Mouse (Mus musculus): Measurements from ENCODE around the gene Ttc8. TPM values are rescaled to one million over a fixed set of nuclear protein-coding genes. Genes with fewer than 3 reads are reported as not detected.

Ttc8 gene
- polyA plus RNA-seq, 1 experiment from 2014 or later = 10.8 TPM

GRCm38 (mm10) chr12:98998662-98999428 lies 78.5 kb downstream of the Ttc8 start:
- Histone ChIP-seq H3K27me3 (replicated peaks; ENCODE audit: control insufficient read depth, insufficient read depth, low read length) (no peaks in the 10 kb centered on the region), H3K9ac (ENCODE audit: low read depth, low read length) (no peak overlapping the region), H3K27ac (ENCODE audit: low read depth, low read length) (no peak overlapping the region), H3K9me3 (ENCODE audit: control insufficient read depth, low read length) (no peaks in the 10 kb centered on the region), H3K36me3 (ENCODE audit: control insufficient read depth, insufficient read depth, low read length) (no peaks in the 10 kb centered on the region), H3K4me2 (no peak overlapping the region), H3K4me3 (ENCODE audit: low read depth, low read length) (no peak overlapping the region), H3K4me1 (replicated peaks; ENCODE audit: control insufficient read depth, insufficient read depth, low read length) (no peaks in the 10 kb centered on the region; the same call in 1 of the 2 replicates)
- DNase-seq (ENCODE audit: low spot score) = no peak
- ATAC-seq (replicated peaks; ENCODE audit: low FRiP score) = no peak
- WGBS = 52% methylated on average over 10 of the region's 10 CpGs

GRCm38 (mm10) chr12:99000310-99000709 lies 79.9 kb downstream of the Ttc8 start:
- WGBS = 70% methylated on average over 2 of the region's 2 CpGs
- no peak for ATAC-seq (replicated peaks; ENCODE audit: low FRiP score)

DNA sequence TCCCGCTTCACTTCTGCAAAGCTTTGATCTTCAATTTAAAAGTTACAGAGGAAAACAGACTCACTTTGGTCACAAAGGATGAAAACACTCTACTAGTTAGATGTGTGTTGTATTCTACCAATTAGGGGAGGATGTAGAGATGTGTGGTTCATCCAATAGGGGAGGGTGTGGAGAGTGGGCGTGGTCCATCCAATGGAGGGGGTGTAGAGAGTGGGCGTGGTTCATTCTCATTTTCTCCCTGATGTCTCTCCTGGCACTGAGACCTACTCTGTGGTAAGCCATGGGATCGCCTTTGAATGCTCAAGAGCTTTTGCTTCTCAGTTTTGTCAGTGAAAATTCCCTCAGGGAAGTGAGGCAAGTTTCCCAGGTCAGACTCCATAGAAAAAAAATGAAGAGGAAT lies 82.7 kb downstream of the Ttc8 start:
- no peaks in the 10 kb centered on the region for H3K27me3 ChIP-seq (replicated peaks; ENCODE audit: control insufficient read depth, insufficient read depth, low read length)
- no peak for ATAC-seq (replicated peaks; ENCODE audit: low FRiP score)
- DNase-seq (ENCODE audit: low spot score) = no peak
- H3K4me3 ChIP-seq (ENCODE audit: low read depth, low read length) = no peak overlapping the region
- no peak overlapping the region for H3K9ac ChIP-seq (ENCODE audit: low read depth, low read length)
- H3K4me1 ChIP-seq (replicated peaks; ENCODE audit: control insufficient read depth, insufficient read depth, low read length) = no peaks in the 10 kb centered on the region; the same call in 1 of the 2 replicates
- H3K36me3 ChIP-seq (ENCODE audit: control insufficient read depth, insufficient read depth, low read length) = no peaks in the 10 kb centered on the region
- no peaks in the 10 kb centered on the region for H3K9me3 ChIP-seq (ENCODE audit: control insufficient read depth, low read length)
- H3K4me2 ChIP-seq = no peak overlapping the region
- no peak overlapping the region for H3K27ac ChIP-seq (ENCODE audit: low read depth, low read length)
- WGBS = 67% methylated on average over 4 of the region's 4 CpGs

More at GRCm38 (mm10) chr12:99000310-99000709, 79.9 kb downstream of the Ttc8 start:
- no peaks in the 10 kb centered on the region for H3K27me3 ChIP-seq (replicated peaks; ENCODE audit: control insufficient read depth, insufficient read depth, low read length)
- H3K9ac ChIP-seq (ENCODE audit: low read depth, low read length) = no peak overlapping the region
- H3K4me1 ChIP-seq (replicated peaks; ENCODE audit: control insufficient read depth, insufficient read depth, low read length) = no peaks in the 10 kb centered on the region; the same call in 1 of the 2 replicates
- H3K9me3 ChIP-seq (ENCODE audit: control insufficient read depth, low read length) = no peaks in the 10 kb centered on the region
- H3K27ac ChIP-seq (ENCODE audit: low read depth, low read length) = no peak overlapping the region
- H3K4me3 ChIP-seq (ENCODE audit: low read depth, low read length) = no peak overlapping the region
- H3K36me3 ChIP-seq (ENCODE audit: control insufficient read depth, insufficient read depth, low read length) = no peaks in the 10 kb centered on the region
- no peak overlapping the region for H3K4me2 ChIP-seq
- no peak for DNase-seq (ENCODE audit: low spot score)

- WGBS = 87% methylated on average over 2 of the region's 2 CpGs
- H3K27ac ChIP-seq (ENCODE audit: low read depth, low read length) = no peak overlapping the region
Observed at GRCm38 (mm10) chr12:99004752-99005151, 84.4 kb downstream of the Ttc8 start.

DNA sequence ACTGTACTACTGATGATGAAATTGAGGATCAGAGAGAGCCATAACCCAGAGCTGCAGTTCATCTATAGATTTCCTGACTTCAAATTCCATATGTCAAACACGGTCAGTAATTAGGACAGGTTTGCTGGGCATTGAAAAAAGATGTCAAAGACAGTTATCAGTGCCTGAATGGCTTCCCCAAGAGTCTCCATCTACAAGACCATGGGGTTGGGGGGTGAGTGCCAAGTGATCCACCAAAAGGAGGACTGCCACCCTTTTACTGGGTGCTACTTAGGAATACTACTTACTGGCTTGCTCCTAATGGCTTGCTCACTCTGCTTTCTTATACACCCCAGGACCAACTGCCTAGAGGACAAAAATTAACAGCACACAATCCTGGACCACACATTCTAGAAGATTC lies 88.4 kb downstream of the Ttc8 start:
- Histone ChIP-seq H3K27me3 (replicated peaks; ENCODE audit: control insufficient read depth, insufficient read depth, low read length) (no peaks in the 10 kb centered on the region), H3K27ac (ENCODE audit: low read depth, low read length) (no peak overlapping the region), H3K9me3 (ENCODE audit: control insufficient read depth, low read length) (no peaks in the 10 kb centered on the region), H3K4me1 (replicated peaks; ENCODE audit: control insufficient read depth, insufficient read depth, low read length) (no peaks in the 10 kb centered on the region), H3K4me2 (no peak overlapping the region), H3K4me3 (ENCODE audit: low read depth, low read length) (no peak overlapping the region), H3K36me3 (ENCODE audit: control insufficient read depth, insufficient read depth, low read length) (no peaks in the 10 kb centered on the region), H3K9ac (ENCODE audit: low read depth, low read length) (no peak overlapping the region)
- no peak for DNase-seq (ENCODE audit: low spot score)
- 82% methylated on average over 1 of the region's 1 CpGs for WGBS
- no peak for ATAC-seq (replicated peaks; ENCODE audit: low FRiP score)

More at GRCm38 (mm10) chr12:99004752-99005151, 84.4 kb downstream of the Ttc8 start:
- DNase-seq (ENCODE audit: low spot score) = no peak
- Histone ChIP-seq H3K9ac (ENCODE audit: low read depth, low read length) (no peak overlapping the region), H3K27me3 (replicated peaks; ENCODE audit: control insufficient read depth, insufficient read depth, low read length) (no peaks in the 10 kb centered on the region), H3K9me3 (ENCODE audit: control insufficient read depth, low read length) (no peaks in the 10 kb centered on the region), H3K4me3 (ENCODE audit: low read depth, low read length) (no peak overlapping the region), H3K36me3 (ENCODE audit: control insufficient read depth, insufficient read depth, low read length) (no peaks in the 10 kb centered on the region), H3K4me1 (replicated peaks; ENCODE audit: control insufficient read depth, insufficient read depth, low read length) (no peaks in the 10 kb centered on the region), H3K4me2 (no peak overlapping the region)
- no peak for ATAC-seq (replicated peaks; ENCODE audit: low FRiP score)

DNA sequence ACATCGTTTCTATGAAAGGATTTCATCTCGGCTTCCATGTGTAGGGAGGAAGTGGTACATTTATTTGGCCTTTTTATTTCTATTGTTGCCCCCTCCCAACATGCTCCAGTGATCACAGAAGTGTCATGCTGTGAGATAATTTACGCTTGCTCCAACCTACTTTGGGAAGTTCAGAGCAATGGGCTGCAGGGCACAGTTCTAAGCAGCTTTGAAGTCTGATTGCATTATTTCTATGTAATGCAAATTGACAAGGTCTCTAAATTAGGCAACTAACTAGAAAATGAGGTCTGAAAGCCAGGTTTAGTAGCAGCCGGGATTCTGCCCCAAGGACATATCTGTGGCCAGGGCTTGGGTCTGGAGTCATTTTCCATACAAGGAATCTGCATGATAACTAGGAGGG lies 89.1 kb downstream of the Ttc8 start:
- H3K4me3 ChIP-seq (ENCODE audit: low read depth, low read length) = no peak overlapping the region
- H3K27ac ChIP-seq (ENCODE audit: low read depth, low read length) = no peak overlapping the region
- WGBS = 68% methylated on average over 4 of the region's 4 CpGs
- no peak for ATAC-seq (replicated peaks; ENCODE audit: low FRiP score)
- H3K4me1 ChIP-seq (replicated peaks; ENCODE audit: control insufficient read depth, insufficient read depth, low read length) = no peaks in the 10 kb centered on the region
- no peaks in the 10 kb centered on the region for H3K27me3 ChIP-seq (replicated peaks; ENCODE audit: control insufficient read depth, insufficient read depth, low read length)
- no peaks in the 10 kb centered on the region for H3K9me3 ChIP-seq (ENCODE audit: control insufficient read depth, low read length)
- H3K36me3 ChIP-seq (ENCODE audit: control insufficient read depth, insufficient read depth, low read length) = no peaks in the 10 kb centered on the region
- H3K4me2 ChIP-seq = no peak overlapping the region
- H3K9ac ChIP-seq (ENCODE audit: low read depth, low read length) = no peak overlapping the region
- no peak for DNase-seq (ENCODE audit: low spot score)

DNA sequence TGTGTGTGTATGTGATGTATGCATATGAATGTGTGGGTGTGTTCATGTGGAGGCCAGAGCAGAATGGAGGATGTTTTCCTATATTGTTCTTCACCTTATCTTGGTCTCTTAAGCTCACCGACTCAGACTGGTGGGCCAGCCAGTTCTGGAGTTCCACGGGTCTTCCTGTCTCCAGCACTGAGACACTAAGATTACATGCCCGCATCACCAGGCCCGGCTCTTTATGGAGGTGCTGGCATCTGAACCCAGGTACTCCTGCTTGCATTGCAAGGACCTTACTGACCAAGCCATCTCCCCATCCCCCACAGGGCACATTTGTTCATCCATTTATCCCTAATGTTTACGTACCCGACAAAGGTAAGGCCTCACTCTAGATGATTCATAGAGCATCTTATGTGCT lies 89.7 kb downstream of the Ttc8 start:
- no peaks in the 10 kb centered on the region for H3K4me1 ChIP-seq (replicated peaks; ENCODE audit: control insufficient read depth, insufficient read depth, low read length)
- no peak overlapping the region for H3K4me3 ChIP-seq (ENCODE audit: low read depth, low read length)
- DNase-seq (ENCODE audit: low spot score) (no peak), ATAC-seq (replicated peaks; ENCODE audit: low FRiP score) (no peak)
- no peaks in the 10 kb centered on the region for H3K27me3 ChIP-seq (replicated peaks; ENCODE audit: control insufficient read depth, insufficient read depth, low read length)
- no peaks in the 10 kb centered on the region for H3K9me3 ChIP-seq (ENCODE audit: control insufficient read depth, low read length)
- no peak overlapping the region for H3K4me2 ChIP-seq
- H3K9ac ChIP-seq (ENCODE audit: low read depth, low read length) = no peak overlapping the region
- 82% methylated on average over 6 of the region's 6 CpGs for WGBS
- no peak overlapping the region for H3K27ac ChIP-seq (ENCODE audit: low read depth, low read length)
- no peaks in the 10 kb centered on the region for H3K36me3 ChIP-seq (ENCODE audit: control insufficient read depth, insufficient read depth, low read length)

DNA sequence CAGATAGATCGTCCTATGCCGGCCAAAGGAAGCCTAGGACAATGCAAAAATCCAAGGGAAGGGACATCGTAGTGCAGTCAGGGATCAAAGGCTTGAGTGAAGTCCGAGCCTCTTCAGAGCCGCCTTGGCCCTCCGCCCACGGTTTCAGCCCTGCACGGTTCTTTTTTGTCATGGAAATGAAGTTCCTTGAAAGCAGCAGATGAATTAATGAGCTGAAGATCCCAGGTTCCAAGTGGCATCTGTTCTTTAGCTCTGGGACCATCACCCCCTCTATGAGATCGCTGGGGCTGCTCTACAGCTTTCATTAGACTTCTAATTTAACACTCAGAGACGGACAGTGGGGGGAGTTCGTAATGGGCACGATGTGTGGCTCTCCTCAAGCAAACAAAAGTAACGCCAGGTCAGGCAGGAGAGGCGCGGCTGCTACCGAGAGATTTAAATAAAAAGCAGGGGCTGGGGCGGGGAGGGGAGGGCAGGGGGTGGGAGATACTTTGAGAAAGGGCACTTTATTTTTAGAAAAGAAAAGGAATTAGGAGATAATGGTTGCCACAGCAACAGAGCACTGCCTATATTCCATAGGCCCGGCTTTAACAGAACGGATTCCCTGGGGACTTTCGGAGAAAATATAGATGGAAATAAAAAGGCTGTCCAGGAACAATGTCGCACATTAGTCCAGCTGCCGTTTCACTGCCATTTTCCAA lies 90.9 kb downstream of the Ttc8 start:
- Histone ChIP-seq H3K4me2 (no peak overlapping the region), H3K9ac (ENCODE audit: low read depth, low read length) (no peak overlapping the region), H3K27ac (ENCODE audit: low read depth, low read length) (no peak overlapping the region), H3K36me3 (ENCODE audit: control insufficient read depth, insufficient read depth, low read length) (no peaks in the 10 kb centered on the region), H3K4me1 (replicated peaks; ENCODE audit: control insufficient read depth, insufficient read depth, low read length) (no peaks in the 10 kb centered on the region), H3K4me3 (ENCODE audit: low read depth, low read length) (no peak overlapping the region), H3K9me3 (ENCODE audit: control insufficient read depth, low read length) (no peaks in the 10 kb centered on the region), H3K27me3 (replicated peaks; ENCODE audit: control insufficient read depth, insufficient read depth, low read length) (no peaks in the 10 kb centered on the region)
- DNase-seq (ENCODE audit: low spot score) (no peak), ATAC-seq (replicated peaks; ENCODE audit: low FRiP score) (no peak)
- 30% methylated on average over 22 of the region's 22 CpGs for WGBS

- no peak for ATAC-seq (replicated peaks; ENCODE audit: low FRiP score)
- Histone ChIP-seq H3K9me3 (ENCODE audit: control insufficient read depth, low read length) (no peaks in the 10 kb centered on the region), H3K36me3 (ENCODE audit: control insufficient read depth, insufficient read depth, low read length) (no peaks in the 10 kb centered on the region), H3K27ac (ENCODE audit: low read depth, low read length) (no peak overlapping the region), H3K27me3 (replicated peaks; ENCODE audit: control insufficient read depth, insufficient read depth, low read length) (no peaks in the 10 kb centered on the region), H3K4me2 (no peak overlapping the region), H3K4me1 (replicated peaks; ENCODE audit: control insufficient read depth, insufficient read depth, low read length) (no peaks in the 10 kb centered on the region), H3K9ac (ENCODE audit: low read depth, low read length) (no peak overlapping the region), H3K4me3 (ENCODE audit: low read depth, low read length) (no peak overlapping the region)
- no peak for DNase-seq (ENCODE audit: low spot score)
- 81% methylated on average over 4 of the region's 4 CpGs for WGBS
Observed at GRCm38 (mm10) chr12:99015870-99016269, 95.5 kb downstream of the Ttc8 start.
